Mouse (Mus musculus) T-helper 2 cell (primary cell): Measurements from ENCODE around the gene Rac2.

Source experiments
- in situ Hi-C: fragments of 300-600 bp; cut with MboI, MseI; formaldehyde crosslinking; loops from one replicate; pipeline ENCODE4 v1.15.1; 2025; ENCODE audit warnings: high pct_unique_total_duplicates

The Rac2 gene

DNA sequence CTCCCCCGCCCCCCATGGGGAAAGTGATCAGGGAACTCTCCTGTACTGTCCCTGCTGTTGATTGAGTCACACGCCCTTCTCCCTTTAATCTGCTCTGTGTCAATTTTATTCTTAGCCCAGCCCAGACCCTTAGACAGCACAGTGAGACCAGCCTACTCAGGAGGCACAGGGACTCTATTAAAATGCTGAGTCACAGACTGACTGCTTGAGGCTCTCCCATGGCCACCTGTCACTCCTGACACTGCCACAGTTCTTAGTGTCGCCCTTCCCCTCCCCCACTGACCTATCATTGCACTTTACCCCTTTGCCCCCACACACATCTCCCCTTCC, 24.3 kb downstream of the Rac2 start:
- in situ Hi-C loops, result no loop called here

DNA sequence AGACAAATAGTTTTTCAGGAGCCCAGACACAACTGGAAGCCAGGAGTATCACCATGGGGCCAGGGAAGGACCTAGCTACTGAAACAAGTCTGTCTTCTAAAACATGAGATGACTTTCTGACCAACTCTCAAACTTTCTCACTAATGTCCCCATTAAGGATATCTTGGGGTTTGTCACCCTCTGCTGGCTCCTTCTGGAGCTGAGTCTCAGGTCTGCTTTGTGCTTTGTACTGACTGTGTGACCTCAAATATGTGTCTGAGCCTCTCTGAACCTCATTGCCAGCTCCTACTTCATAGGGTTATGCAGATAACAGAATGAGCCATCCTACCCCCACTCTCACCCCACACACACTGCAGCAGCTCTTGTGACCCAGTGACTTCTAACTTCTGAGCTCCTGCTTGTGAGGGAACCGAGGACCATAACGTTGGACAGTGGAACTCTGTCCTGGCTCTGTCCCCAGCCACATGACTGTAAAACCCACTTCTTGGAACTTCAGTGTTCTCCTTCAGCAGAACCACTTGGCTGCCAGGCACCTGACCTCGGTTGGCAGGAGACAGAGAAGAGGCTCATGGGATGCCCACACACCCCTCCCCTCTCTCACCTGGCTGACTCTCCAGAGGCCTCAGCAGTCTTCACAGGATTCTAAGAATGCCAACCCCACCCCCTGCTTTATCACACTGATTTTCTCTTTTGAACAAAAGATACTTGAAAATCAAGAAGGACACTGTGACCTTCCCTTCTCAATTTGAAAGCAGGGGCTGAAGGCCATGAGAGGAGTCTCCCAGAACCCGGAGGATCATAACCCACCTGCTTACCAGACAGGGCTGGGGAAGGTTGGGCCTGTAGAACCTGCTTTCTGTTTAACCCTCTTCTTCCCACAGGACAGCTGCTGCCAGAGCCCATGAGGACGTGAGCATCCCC, 24.9 kb downstream of the Rac2 start:
- in situ Hi-C loops, result no loop called here

DNA sequence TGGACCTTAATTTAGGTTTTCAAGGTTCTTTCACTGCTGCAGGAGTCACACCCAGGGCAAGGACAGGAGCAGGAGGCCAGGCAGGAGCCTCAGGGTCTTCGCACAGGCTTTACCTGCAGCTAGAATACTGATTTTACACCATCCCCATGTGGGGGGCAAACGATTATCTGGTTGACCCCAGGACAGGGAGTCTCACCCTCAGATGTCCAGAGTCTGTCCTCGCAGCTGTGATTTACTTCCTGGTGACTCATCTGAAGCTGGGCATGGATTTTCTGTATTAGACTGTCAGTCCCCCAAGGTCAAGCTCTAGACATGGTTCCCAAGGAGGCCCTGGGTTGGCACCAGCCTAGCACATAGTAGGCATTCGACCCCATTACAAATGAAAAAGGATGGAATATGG, 26.5 kb downstream of the Rac2 start:
- in situ Hi-C loops, result no loop called here

DNA sequence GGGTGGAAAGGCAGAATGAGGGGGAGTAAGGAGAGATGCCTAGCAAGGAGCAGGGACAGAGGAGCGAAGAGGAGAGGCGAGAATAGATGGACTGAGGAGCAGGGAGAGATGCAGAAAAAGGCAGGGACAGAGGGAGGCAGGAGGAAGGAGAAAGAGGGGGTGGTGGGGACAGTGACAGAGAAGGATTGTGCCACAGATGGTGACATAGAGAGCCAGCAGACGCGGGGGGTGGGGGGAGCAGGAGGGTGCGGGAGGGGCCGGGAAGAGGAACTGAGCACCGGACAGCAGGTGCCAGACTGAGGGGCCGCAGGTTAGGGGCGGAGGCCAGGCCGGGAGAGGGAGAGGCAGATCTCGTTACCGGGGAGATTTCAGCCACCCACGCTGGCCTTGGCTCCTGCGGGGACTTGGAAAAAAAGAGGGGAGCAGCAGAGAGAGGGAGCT, 28.0 kb downstream of the Rac2 start, which contains the start of gene Sstr3:
Gene Sstr3 (minus strand): TSS at position 125 of the 441 bp plus-strand sequence.
- in situ Hi-C loops, result loop anchor here (5.0 kb wide), 1 partner anchor 287 kb away; no protein-coding TSS in a partner anchor

DNA sequence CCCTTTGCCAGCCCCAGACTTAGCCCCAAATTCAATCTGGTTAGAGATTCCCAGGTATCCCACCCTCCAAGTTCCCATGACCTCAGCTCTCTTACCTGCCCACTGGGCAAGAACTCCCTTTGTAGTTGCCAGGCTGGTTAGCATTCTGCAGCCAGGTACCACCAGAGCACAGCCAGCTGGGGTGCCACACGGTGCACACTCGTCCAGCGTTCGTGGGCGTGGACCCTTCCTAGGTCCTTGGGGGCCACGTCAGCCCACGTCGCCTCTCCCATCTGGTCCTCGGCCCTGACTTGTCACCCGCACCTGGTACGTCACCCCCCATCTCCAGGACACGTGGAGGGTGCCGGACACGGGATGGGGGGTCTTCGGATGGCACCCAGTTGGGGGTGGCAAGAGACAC, 28.5 kb downstream of the Rac2 start:
- in situ Hi-C loops, result loop anchor here (5.0 kb wide), 1 partner anchor 287 kb away; no protein-coding TSS in a partner anchor

DNA sequence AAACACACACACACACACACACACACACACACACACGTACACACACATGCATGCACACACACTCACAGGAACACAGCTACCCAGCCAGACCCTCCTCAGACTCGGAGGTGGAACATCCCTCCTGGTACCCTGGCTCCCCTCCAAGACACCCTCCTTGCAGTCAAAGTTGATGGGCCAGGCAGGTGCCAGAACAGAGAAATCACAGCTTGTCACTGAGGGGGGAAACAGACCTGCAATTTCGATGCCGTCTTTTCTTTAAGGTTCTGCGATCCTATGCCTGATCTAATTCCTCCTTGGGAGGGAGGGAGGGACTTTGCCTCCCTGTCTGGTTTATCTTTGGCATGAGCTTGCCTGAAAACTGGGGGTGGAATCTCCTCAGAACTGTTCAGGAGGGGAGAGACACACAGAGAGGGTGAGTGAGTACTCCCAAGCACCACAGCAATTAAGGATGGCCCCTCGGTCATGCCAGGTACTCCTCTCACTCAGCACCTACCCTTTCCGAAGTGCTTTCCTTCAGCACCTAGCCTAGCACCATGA, 29.7 kb downstream of the Rac2 start:
- in situ Hi-C loops, result loop anchor here (5.0 kb wide), 1 partner anchor 286 kb away; no protein-coding TSS in a partner anchor

DNA sequence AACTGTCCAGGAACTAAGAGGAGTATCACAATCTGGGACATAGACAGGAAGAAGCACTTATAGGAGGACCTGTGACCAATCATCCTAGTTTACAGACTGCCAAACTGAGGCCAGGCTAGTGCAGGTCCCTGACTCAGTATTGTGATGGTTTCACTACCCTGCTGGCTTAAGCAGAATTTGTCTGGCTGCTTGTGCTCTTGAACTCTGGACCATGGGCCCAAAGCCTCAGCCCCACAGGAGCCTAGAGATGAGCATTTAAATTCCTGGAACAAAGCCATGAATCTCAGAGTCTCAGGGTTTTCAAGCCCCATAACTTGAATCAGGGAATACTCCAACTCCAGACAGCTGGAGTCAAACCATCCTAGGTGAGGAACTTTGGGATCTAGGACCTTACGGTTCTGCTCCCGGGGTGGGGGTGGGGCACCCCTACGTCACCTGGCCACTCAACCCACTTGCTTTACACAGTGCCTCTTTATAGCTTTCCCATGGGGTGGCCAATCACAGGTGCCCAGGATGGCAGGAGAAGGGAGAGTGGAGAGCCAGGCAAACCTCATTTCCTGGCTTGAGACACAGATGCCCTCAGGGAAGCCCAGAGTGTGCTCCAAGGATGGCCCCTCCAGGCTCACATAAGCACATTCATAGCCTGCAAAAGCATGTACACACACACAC, 30.4 kb downstream of the Rac2 start:
- in situ Hi-C loops, result loop anchor here (5.0 kb wide), 1 partner anchor 285 kb away; no protein-coding TSS in a partner anchor

DNA sequence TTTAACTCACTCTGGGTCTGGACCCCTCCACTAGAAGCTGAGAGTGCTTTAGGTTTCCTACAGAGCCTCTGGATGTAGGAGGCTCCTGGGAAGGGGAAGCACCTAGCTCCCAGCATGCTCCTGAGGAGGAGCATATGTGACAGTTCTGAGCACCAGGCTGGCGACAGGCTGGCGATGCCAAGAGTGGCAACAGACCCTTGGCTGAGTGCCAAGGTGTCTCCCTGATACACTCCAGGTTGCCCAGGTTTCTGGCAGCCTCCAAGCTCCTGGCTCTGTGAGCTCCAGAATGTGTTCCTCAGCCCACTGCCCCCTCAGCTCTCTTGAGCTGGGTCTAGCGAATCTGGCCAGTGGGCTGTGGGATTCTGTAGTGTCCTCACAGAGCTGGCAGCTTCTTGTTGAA, 31.0 kb downstream of the Rac2 start:
- in situ Hi-C loops, result loop anchor here (5.0 kb wide), 1 partner anchor 284 kb away; no protein-coding TSS in a partner anchor

DNA sequence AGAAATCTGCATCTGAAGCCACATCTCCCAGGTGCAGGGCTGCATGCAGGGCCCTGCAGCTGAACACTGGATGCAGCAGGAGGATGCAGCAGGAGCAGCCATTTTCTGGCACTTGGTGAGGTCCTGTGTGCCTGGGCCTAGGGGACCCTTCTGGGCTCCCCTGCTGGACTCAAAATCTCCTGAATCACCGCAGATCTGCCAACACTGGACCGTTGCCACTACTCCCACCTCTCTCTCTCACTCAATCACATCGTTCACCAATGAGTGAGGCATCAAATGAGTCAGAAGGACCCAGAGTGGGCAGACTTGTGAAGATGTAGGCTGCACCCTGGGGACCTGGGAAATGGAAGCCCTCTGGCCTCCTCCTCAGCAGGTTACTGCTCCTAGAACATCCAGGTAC, 31.5 kb downstream of the Rac2 start:
- in situ Hi-C loops, result loop anchor here (5.0 kb wide), 1 partner anchor 284 kb away; no protein-coding TSS in a partner anchor

DNA sequence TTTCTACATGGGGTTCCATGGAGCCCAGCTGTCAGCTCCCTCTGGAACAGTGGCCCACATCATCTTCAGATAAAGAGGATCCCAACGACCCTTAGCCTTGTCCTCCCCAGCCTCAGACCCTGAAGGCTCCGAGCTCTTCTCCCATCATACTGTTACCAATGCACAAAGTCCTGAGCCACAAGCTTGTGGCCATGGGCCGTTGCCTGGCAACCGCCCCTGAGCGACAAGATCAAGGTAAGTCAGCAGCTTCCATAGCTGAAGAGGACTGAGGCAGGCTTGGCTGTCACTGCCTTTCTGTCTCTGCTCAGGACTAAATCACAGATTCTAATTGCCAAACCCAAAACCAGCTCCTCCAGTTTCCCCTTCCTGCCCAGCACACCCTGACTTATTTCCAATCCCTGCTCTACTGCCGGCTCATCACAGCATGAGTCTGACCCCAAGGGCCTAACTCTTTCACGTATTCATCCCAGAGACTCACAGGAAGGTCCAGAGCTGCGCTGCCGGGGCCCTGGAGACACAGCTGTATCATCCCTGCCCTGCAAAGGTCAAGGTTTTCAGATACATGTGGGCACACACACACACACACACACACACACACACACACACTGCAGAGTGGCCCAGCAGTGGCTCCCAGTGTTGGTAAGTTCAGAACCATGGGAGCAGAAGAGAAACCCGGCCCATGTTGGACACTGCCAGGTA, 36.7 kb downstream of the Rac2 start:
- in situ Hi-C loops, result no loop called here

DNA sequence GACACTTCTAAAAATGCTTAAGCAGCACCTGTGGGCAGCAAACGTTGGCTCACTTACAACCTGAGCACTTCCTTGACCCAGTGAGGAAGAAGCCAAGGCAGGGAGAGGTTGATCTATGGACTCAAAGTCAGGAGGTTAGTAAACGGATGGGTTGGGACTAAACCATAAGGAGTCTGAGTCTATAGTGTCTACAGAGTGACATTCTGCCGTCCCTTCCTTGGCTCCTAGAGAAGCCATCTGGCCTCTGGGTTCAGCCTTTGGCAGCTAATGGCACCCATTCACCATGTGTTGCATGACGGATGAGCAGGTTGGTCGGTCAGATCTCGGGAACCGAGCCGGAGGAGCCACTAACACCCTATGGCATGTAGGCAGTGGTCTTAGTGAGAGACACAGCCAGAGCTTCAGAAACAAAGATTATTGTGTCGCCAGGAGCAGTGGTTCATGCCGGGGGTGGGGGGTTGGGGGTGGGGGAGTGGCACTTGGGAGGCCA, 39.2 kb downstream of the Rac2 start:
- in situ Hi-C loops, result loop anchor here (5.0 kb wide), 1 partner anchor 86 kb away; no protein-coding TSS in a partner anchor

DNA sequence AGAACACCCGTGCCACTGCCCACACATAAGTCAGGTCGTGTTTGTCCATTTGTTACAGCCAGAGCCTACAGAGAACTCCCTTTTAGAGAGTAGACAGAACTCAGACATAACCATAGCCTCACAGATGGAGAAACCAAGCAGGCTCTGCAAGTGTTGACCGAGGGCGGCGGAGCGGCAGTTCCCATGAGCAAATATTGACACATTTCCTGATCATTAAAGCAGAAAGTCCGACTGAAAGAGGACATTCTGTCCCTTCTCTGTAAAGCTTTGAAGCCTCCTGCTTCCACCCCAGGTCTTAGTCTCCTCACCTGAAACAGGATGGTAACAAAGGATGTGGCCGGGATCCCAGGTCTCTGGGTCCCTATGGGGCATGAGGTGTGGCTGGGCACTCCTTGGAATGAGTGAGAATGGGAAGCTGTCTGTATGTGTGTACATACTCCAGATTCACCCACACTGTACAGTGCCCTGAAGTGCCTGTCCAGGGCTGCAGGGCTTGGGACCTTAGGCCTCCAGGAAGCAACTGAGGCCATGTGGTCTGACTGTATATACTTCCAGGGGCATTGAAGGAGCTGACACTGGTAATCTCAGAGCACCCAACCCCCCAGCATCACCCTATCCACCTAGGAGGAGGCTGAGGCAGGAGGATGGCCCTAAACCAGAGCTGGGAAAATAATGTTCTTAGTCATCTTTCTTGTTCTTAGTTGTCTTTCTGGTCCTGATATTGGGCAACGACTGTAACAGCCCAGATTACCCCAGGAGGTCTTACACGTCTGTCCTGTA, 39.8 kb downstream of the Rac2 start:
- in situ Hi-C loops, result loop anchor here (5.0 kb wide), 1 partner anchor 85 kb away; no protein-coding TSS in a partner anchor

DNA sequence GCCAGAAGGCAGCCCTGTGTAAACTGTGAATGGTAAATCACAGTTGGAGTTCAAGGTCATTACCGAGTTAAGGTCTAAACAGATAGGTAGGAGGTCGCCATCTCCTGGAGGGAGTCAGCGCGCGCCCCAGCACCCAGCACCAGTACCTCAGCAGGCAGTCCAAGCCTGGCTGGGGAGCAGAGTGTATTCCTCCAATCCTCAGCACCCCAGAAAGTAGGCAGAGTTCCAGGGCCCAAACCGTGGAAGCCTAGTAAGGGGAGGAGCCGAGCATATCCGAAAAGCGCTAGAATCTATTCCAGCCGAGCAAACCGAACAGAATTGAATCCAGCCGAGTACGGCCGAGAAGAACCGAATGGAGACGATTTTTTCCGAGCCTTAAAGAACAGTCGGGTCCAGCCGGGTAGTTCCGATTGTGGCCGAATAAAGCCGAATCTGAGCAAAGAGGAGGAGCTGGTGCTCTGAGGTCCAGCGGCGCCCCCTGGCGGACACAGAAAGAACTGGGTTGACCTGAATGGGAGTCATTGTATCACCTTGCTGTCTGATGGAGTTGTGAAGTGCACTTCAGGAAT, 40.6 kb downstream of the Rac2 start:
- in situ Hi-C loops, result loop anchor here (5.0 kb wide), 1 partner anchor 85 kb away; no protein-coding TSS in a partner anchor

DNA sequence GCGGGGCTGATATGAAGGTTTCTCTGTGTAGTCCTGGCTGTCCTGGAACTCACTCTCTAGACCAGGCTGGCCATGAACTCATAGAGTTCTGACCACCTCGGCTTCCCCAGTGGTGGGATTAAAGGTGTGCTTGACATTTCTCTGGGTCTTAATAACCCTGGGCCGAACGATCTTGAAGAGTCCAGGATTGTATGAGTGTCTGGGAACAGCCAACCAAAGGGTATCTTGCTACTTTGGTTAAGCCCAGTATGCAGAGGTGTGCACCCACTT, 41.2 kb downstream of the Rac2 start:
- in situ Hi-C loops, result loop anchor here (5.0 kb wide), 1 partner anchor 84 kb away; no protein-coding TSS in a partner anchor

DNA sequence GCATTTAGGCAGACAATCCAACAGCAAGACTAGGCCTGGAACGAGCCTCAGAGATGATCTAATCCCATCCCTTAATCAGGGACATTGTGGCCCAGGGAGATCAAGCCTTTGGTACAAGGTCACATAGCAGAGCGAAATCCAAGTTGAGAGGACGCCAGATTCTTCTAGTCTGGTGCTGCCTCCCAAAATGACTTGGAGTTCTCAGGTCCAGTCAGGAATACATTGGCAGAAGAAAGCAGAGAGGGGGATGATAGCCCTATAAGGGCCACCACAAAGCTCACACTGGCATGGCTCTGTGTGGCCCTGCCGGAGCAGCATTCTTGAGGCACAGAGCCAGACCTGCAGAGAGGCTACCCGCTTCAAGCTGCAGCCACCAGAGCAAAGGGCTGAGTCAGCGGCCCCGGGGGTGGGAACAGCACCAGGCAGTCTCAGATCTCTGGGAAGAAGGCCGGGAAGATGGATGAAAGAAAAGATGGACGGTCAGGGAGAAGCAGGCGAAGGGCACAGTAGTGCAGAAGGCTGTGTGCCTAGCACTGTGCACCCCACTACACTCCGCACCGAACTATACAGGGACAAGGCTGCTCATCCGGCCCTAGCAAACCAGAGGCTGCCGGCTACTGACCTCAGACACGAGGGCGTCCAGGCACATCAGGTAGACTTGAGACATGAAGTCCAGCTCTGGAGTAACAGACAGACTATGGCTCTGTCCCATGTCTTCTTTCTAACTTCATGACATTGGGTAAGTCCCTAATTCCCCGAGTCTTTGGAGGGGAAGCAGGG, 41.7 kb downstream of the Rac2 start, which contains the start of gene C1qtnf6:
Gene C1qtnf6 (minus strand): TSS at position 746 of the 780 bp plus-strand sequence.
- in situ Hi-C loops, result loop anchor here (5.0 kb wide), 1 partner anchor 84 kb away; no protein-coding TSS in a partner anchor

DNA sequence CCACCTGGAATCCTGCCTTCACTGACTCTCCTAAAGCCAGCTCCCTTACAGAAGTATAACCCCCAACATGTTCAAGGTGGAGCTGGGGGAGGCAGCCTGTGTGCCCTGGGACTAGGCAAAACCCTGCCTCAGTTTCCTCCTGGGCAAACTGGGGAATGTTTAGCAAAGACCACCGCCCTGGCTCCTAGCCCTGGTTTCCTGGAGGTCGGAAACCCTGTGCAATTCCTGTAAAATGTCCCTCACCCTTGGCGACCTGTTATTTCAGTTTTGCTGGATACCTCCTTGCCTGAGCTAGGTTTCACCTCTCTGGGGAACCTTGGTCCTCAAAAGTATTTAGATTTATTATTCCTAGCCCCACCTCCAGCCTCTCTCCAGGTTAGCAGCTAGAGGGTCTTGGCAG, 42.4 kb downstream of the Rac2 start:
- in situ Hi-C loops, result loop anchor here (5.0 kb wide), 1 partner anchor 83 kb away; no protein-coding TSS in a partner anchor

DNA sequence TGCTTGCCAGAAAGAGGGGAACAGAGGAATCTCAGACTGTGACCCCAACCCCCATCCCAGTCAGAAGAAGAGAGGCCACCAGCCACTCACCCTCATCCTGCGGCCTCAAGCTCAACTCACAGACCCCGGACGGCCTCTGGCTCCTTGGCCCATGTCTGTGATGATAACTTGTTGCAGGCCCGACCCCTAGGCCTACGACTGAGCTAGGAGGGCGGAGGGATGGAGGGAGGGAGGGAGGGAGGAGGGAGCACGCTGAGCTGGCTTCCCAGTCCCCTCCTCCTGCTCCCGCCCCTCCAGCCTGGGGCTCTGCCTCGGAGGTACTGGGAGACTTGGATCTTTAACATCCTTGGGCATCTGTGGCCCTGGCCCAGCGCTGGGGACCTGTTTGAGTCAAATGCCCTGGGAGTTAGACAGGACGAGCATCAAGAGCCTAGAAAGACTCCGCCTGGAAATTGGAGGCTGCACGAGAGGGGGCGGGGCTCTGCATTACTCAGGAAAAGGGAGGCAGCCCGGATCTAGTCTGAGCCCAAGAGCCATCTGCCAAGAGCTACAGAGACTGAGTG, 43.1 kb downstream of the Rac2 start:
- in situ Hi-C loops, result no loop called here

DNA sequence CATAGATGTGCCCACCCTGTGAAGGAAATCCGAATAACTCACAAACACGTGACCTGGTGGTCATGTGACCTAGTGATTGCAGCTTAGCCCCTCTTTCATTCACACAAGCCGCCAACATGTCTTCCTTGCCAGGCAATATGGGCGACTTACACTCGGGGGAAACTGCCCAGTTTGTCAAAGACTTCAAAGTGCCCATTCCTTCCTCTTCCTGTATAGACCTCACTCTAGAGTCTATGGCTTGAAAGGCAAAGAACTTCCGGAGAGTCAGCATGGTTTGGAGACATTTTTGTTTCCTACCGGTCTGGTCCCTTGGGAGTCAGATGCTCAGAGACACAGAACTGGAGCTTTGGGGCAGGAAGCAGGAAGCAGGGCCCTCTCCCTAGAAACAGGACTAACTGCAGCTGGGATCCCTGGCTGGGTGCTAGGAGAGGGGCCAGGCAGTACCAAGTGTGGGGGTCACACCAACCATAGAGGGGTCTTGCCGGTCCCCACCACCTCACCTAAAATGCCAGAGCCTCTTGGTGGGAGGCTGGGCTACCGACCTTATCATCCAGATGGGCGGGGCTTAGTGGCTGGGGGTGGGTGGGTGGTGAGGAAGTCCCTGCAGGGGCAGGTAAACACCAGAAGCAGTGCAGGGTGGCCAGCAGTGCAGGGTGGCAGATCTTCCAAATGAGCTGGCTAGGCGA, 43.7 kb downstream of the Rac2 start:
- in situ Hi-C loops, result no loop called here
